9 mouse cellular contexts compared by ENCODE assay signal in genomic region chr6:73014317-73015160, GRCm38 (mm10). TPM values are rescaled to one million over a fixed set of nuclear protein-coding genes. Genes with fewer than 3 reads are reported as not detected.
A peak's percentile ranks its signal among the peaks of the same experiment; 100 is the strongest.
DNase-seq lines count a peak whose midpoint lies in the region; ATAC-seq and TF ChIP-seq lines count a peak whose summit lies in the region.
"Had no signal": no experiment of that assay in that cellular context is flagged by ENCODE, and none has a peak within 500 bp of the region (broad histone marks: within the 10 kb centered on the region; RNA-seq: fewer than 3 reads in every experiment).

No protein-coding gene starts in this region.

- peaks cover 9% of the 10 kb centered on the region; the same call in 1 of the 2 replicates for H3K4me1 ChIP-seq in forebrain, embryonic 13.5 days
- H3K4me1 ChIP-seq in forebrain, embryonic 12.5 days, result peaks cover 6% of the 10 kb centered on the region
- peaks cover 3% of the 10 kb centered on the region; the same call in 1 of the 2 replicates for H3K4me1 ChIP-seq in embryonic facial prominence, embryonic 14.5 days (ENCODE audit: control insufficient read depth, insufficient read depth, low read length)

- no peaks in the 10 kb centered on the region for H3K36me3 ChIP-seq in forebrain, embryonic 13.5 days (ENCODE audit: poor library complexity, severe bottlenecking)
- no peaks in the 10 kb centered on the region for H3K36me3 ChIP-seq in forebrain, embryonic 12.5 days (replicated peaks)
- H3K36me3 ChIP-seq in C2C12 (ENCODE audit: control insufficient read depth, insufficient read depth), result no peaks in the 10 kb centered on the region
- H3K36me3 ChIP-seq in embryonic facial prominence, embryonic 14.5 days (ENCODE audit: control insufficient read depth, insufficient read depth, low read length), result no peaks in the 10 kb centered on the region

- H3K27ac ChIP-seq in forebrain, embryonic 13.5 days, result no peak overlapping the region
- H3K27ac ChIP-seq in forebrain, embryonic 12.5 days, result no peak overlapping the region
- no peak overlapping the region for H3K27ac ChIP-seq in embryonic facial prominence, embryonic 14.5 days (replicated peaks; ENCODE audit: low read depth, low read length)
- H3K27ac ChIP-seq: macrophage had no signal

- no peak overlapping the region for H3K4me2 ChIP-seq in forebrain, embryonic 13.5 days
- no peak overlapping the region for H3K4me2 ChIP-seq in forebrain, embryonic 12.5 days
- no peak overlapping the region for H3K4me2 ChIP-seq in embryonic facial prominence, embryonic 14.5 days (ENCODE audit: low read depth, low read length)

- H3K9me3 ChIP-seq in forebrain, embryonic 13.5 days (replicated peaks), result no peaks in the 10 kb centered on the region; the same call in 1 of the 2 replicates
- H3K9me3 ChIP-seq in forebrain, embryonic 12.5 days, result no peaks in the 10 kb centered on the region
- 0 out of 2 replicates have a peak, but pooled peaks cover 2% of the 10 kb centered on the region for H3K9me3 ChIP-seq in embryonic facial prominence, embryonic 14.5 days (ENCODE audit: control insufficient read depth, low read length)

- no peak overlapping the region for H3ac ChIP-seq in C2C12 (ENCODE audit: control insufficient read depth, insufficient read length, low read depth)

- no peaks in the 10 kb centered on the region for H3K27me3 ChIP-seq in forebrain, embryonic 13.5 days
- no peaks in the 10 kb centered on the region for H3K27me3 ChIP-seq in forebrain, embryonic 12.5 days
- H3K27me3 ChIP-seq in C2C12 (ENCODE audit: control insufficient read depth, insufficient read depth, insufficient read length), result no peaks in the 10 kb centered on the region
- no peaks in the 10 kb centered on the region for H3K27me3 ChIP-seq in embryonic facial prominence, embryonic 14.5 days (replicated peaks; ENCODE audit: control insufficient read depth, insufficient read depth, low read length)

- H3K9ac ChIP-seq in forebrain, embryonic 13.5 days, result no peak overlapping the region
- H3K9ac ChIP-seq in forebrain, embryonic 12.5 days, result no peak overlapping the region
- H3K9ac ChIP-seq in embryonic facial prominence, embryonic 14.5 days (ENCODE audit: low read depth, low read length), result no peak overlapping the region

- 0 out of 2 replicates have a peak, but pooled peaks have one; percentile 38 for ATAC-seq in forebrain, embryonic 13.5 days
- ATAC-seq in forebrain, embryonic 12.5 days (ENCODE audit: low FRiP score), result no peak
- ATAC-seq in embryonic facial prominence, embryonic 14.5 days (ENCODE audit: low read depth), result peak; percentile 56
- no peak for ATAC-seq in megakaryocyte progenitor cell, adult 5-6 weeks (replicated peaks; ENCODE audit: poor library complexity)

- no peak overlapping the region for H3K4me3 ChIP-seq in forebrain, embryonic 13.5 days
- no peak overlapping the region for H3K4me3 ChIP-seq in forebrain, embryonic 12.5 days (replicated peaks)
- H3K4me3 ChIP-seq in C2C12 (ENCODE audit: insufficient read depth, poor library complexity, severe bottlenecking), result no peak overlapping the region
- H3K4me3 ChIP-seq in embryonic facial prominence, embryonic 14.5 days (ENCODE audit: low read depth, low read length), result no peak overlapping the region

- no peaks in the 10 kb centered on the region for H3K79me2 ChIP-seq in C2C12 (ENCODE audit: control insufficient read depth, insufficient read depth)

- peak; percentile 78 for DNase-seq in embryonic facial prominence, embryonic 14.5 days (ENCODE audit: low spot score)
- DNase-seq in kidney, postnatal 4 days, result peak; percentile 82 to 87
- no peak for DNase-seq in left cerebral cortex, adult 8-10 months (ENCODE audit: low spot score in 2 of 2)
- no peak for DNase-seq in frontal cortex, postnatal 36 days (ENCODE audit: low spot score in 2 of 2)

- H3K79me3 ChIP-seq in C2C12 (ENCODE audit: low read depth), result no peaks in the 10 kb centered on the region

- WGBS in forebrain, embryonic 13.5 days, result 36% methylated on average over 13 of the region's 13 CpGs
- 53% methylated on average over 13 of the region's 13 CpGs for WGBS in forebrain, embryonic 12.5 days
- WGBS in embryonic facial prominence, embryonic 14.5 days, result 62% methylated on average over 13 of the region's 13 CpGs

- no peak for TF ChIP-seq CTCF in C2C12 (IDR thresholded peaks at IDR 0.05; ENCODE audit: control insufficient read depth, insufficient read depth, insufficient read length)

TF ChIP-seq in C2C12, 6 proteins besides CTCF, POLR2A, EP300 and RAD21:
- TF ChIP-seq MYOD1 (IDR thresholded peaks at IDR 0.05; ENCODE audit: control insufficient read depth, insufficient read length, low read depth) (peak; percentile 57), FOSL1 (IDR thresholded peaks at IDR 0.05; ENCODE audit: insufficient read depth, low read length, poor library complexity, severe bottlenecking) (no peak)

RNA-seq across cellular contexts. Expression of gene Tmsb10, which starts 56.0 kb away (rescaled TPM):
- 3,443 and 4,664 TPM in 2 replicates for polyA plus RNA-seq in forebrain, embryonic 13.5 days (2015; fragmentation: Nextera tagmentation; extraction: Ambion mirVana)
- polyA plus RNA-seq in forebrain, embryonic 12.5 days (2016; fragmentation: Nextera tagmentation; extraction: Ambion mirVana), result 4,450 and 4,576 TPM in 2 replicates
- polyA plus RNA-seq in C2C12 (2012; fragmentation: generic; extraction: Trizol), result 3,526 TPM
- polyA plus RNA-seq in embryonic facial prominence, embryonic 14.5 days (2014; fragmentation: Nextera tagmentation; extraction: Ambion mirVana), result 2,276 and 2,340 TPM in 2 replicates
- total RNA-seq in megakaryocyte progenitor cell, adult 5-6 weeks (2015), result 582 and 635 TPM in 2 replicates
- total RNA-seq in megakaryocyte progenitor cell, adult 5-6 weeks (2017), result 351 and 372 TPM in 2 replicates
- total RNA-seq in left cerebral cortex, adult 8-10 months (2022), result 100 to 1,000 TPM; 329 to 544 (median 431) TPM

Comparison
In these comparisons a context has a peak if more than half of its experiments do, and no peak if none do; other contexts are left out.
1. ATAC-seq: peak in forebrain, embryonic 13.5 days (single experiment) and embryonic facial prominence, embryonic 14.5 days (single experiment); none in forebrain, embryonic 12.5 days (single experiment) and megakaryocyte progenitor cell, adult 5-6 weeks (single experiment).
2. DNase-seq: peak in embryonic facial prominence, embryonic 14.5 days (single experiment) and kidney, postnatal 4 days (2 of 2); none in left cerebral cortex, adult 8-10 months (0 of 2) and frontal cortex, postnatal 36 days (0 of 2).